Mouse (Mus musculus): ENCODE results near the gene Phospho2.

DNA sequence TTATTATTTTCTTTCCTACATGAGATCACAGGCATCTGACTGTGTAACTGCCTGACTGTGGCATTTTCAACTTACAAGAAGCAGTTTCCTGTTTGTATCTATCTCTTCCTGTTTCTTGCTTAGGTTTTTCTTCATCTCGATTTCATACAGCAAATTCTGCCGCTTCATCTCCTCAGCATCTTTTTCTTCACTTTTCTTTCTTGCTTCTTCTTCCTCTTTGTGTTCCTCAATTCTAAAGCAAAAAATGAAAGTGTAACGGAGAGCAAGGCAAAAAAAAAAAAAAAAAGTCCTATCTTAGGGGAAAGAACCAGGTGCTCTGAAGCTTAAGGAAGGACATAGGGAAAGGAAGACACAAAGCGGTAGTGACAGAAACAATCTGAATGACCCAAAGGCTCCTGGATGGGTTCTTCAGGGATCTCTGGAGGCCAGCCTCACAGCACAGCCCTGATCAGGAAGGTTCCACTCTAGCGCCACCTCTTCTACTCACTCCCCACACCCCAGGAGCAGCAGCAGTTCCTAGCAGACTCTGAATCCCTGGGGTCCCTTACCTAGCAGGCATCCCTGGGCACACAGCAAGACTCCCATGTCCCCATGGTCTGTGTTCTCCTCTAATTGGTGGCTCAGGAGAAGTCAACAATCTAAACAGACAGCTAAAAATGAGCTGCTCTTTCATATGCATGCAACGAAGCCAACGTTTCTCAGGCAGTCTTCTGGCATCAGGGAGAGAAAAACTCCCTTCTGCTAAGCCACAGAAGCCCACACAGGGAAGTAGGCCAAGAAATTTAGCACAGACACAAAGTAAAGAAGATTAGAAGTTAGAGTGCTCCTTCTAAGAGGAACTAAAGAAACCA is 11.2 kb upstream of the Phospho2 start:
- TF ChIP-seq POLR2A (IDR thresholded peaks at IDR 0.05; ENCODE audit: borderline replicate concordance, extremely low read depth, insufficient read depth, insufficient read length, poor library complexity, severe bottlenecking) (no peak), CTCF (IDR thresholded peaks at IDR 0.05; ENCODE audit: borderline replicate concordance, extremely low read depth, insufficient read depth, insufficient read length) (no peak)
